Mouse (Mus musculus): Measurements from ENCODE around the gene Rad51b. TPM values are rescaled to one million over a fixed set of nuclear protein-coding genes. Genes with fewer than 3 reads are reported as not detected.
"Not testable (repeated sequence)": the region's sequence is repeated elsewhere in the genome, so short reads cannot be mapped to it uniquely, and the experiment has no call there.

Gene Rad51b
- total and polyA plus RNA-seq, 2 experiments from 2014 or later = 1.4 to 1.8 TPM

- no peak for TF ChIP-seq EP300 (IDR thresholded peaks at IDR 0.05; ENCODE audit: low read depth)
- no peak for TF ChIP-seq CTCF (IDR thresholded peaks at IDR 0.05; ENCODE audit: low read depth)
- H3K9me3 ChIP-seq (replicated peaks; ENCODE audit: control insufficient read depth, low read length) = no peaks in the 10 kb centered on the region
- DNase-seq (ENCODE audit: low spot score) = no peak
- H3K4me1 ChIP-seq (ENCODE audit: control insufficient read depth, insufficient read depth) = no peaks in the 10 kb centered on the region
- ATAC-seq (ENCODE audit: insufficient read depth, low read depth) = no peak
- no peak overlapping the region for H3K4me2 ChIP-seq (ENCODE audit: low read depth, low read length)
- H3K36me3 ChIP-seq (replicated peaks; ENCODE audit: control insufficient read depth, insufficient read depth, low read length) = no peaks in the 10 kb centered on the region
- no peaks in the 10 kb centered on the region for H3K27me3 ChIP-seq (ENCODE audit: control insufficient read depth, insufficient read depth, low read length)
- H3K27ac ChIP-seq (ENCODE audit: low read depth) = no peak overlapping the region
- H3K4me3 ChIP-seq (ENCODE audit: low read depth, low read length) = no peak overlapping the region
- no peak overlapping the region for H3K9ac ChIP-seq (replicated peaks; ENCODE audit: low read depth, low read length)
- 75% methylated on average over 4 of the region's 4 CpGs for WGBS
These were observed 16.6 kb downstream of the Rad51b start for GRCm38 (mm10) chr12:79313721-79314120.

GRCm38 (mm10) chr12:79317339-79317738, 20.3 kb downstream of the Rad51b start:
- Histone ChIP-seq H3K4me3 (ENCODE audit: low read depth, low read length) (no peak overlapping the region), H3K4me2 (ENCODE audit: low read depth, low read length) (no peak overlapping the region), H3K4me1 (ENCODE audit: control insufficient read depth, insufficient read depth) (no peaks in the 10 kb centered on the region), H3K9ac (replicated peaks; ENCODE audit: low read depth, low read length) (no peak overlapping the region), H3K36me3 (replicated peaks; ENCODE audit: control insufficient read depth, insufficient read depth, low read length) (no peaks in the 10 kb centered on the region), H3K27ac (ENCODE audit: low read depth) (no peak overlapping the region), H3K27me3 (ENCODE audit: control insufficient read depth, insufficient read depth, low read length) (no peaks in the 10 kb centered on the region), H3K9me3 (replicated peaks; ENCODE audit: control insufficient read depth, low read length) (no peaks in the 10 kb centered on the region)
- no peak for ATAC-seq (ENCODE audit: insufficient read depth, low read depth)
- WGBS = 83% methylated on average over 5 of the region's 5 CpGs
- TF ChIP-seq CTCF (IDR thresholded peaks at IDR 0.05; ENCODE audit: low read depth) = no peak
- no peak for TF ChIP-seq EP300 (IDR thresholded peaks at IDR 0.05; ENCODE audit: low read depth)
- no peak for DNase-seq (ENCODE audit: low spot score)

GRCm38 (mm10) chr12:79320895-79321294, 23.8 kb downstream of the Rad51b start:
- ATAC-seq (ENCODE audit: insufficient read depth, low read depth) = no peak
- WGBS = 73% methylated on average over 5 of the region's 5 CpGs
- no peaks in the 10 kb centered on the region for H3K4me1 ChIP-seq (ENCODE audit: control insufficient read depth, insufficient read depth)

GRCm38 (mm10) chr12:79322539-79322938, 25.5 kb downstream of the Rad51b start:
- peak; percentile 57 for TF ChIP-seq CTCF (IDR thresholded peaks at IDR 0.05; ENCODE audit: low read depth)
- H3K4me2 ChIP-seq (ENCODE audit: low read depth, low read length); H3K4me1 ChIP-seq (ENCODE audit: control insufficient read depth, insufficient read depth); H3K9me3 ChIP-seq (replicated peaks; ENCODE audit: control insufficient read depth, low read length); H3K4me3 ChIP-seq (ENCODE audit: low read depth, low read length); ATAC-seq (ENCODE audit: insufficient read depth, low read depth); H3K27ac ChIP-seq (ENCODE audit: low read depth); H3K36me3 ChIP-seq (replicated peaks; ENCODE audit: control insufficient read depth, insufficient read depth, low read length); H3K27me3 ChIP-seq (ENCODE audit: control insufficient read depth, insufficient read depth, low read length); H3K9ac ChIP-seq (replicated peaks; ENCODE audit: low read depth, low read length): not testable (repeated sequence)
- peak; percentile 53 for DNase-seq (ENCODE audit: low spot score)
- 42% methylated on average over 2 of the region's 2 CpGs for WGBS

More at GRCm38 (mm10) chr12:79320895-79321294, 23.8 kb downstream of the Rad51b start:
- no peaks in the 10 kb centered on the region for H3K9me3 ChIP-seq (replicated peaks; ENCODE audit: control insufficient read depth, low read length)
- DNase-seq (ENCODE audit: low spot score) = no peak
- no peak for TF ChIP-seq CTCF (IDR thresholded peaks at IDR 0.05; ENCODE audit: low read depth)
- no peak for TF ChIP-seq EP300 (IDR thresholded peaks at IDR 0.05; ENCODE audit: low read depth)
- H3K36me3 ChIP-seq (replicated peaks; ENCODE audit: control insufficient read depth, insufficient read depth, low read length) = no peaks in the 10 kb centered on the region
- no peak overlapping the region for H3K4me3 ChIP-seq (ENCODE audit: low read depth, low read length)
- no peak overlapping the region for H3K27ac ChIP-seq (ENCODE audit: low read depth)
- H3K27me3 ChIP-seq (ENCODE audit: control insufficient read depth, insufficient read depth, low read length) = no peaks in the 10 kb centered on the region
- H3K9ac ChIP-seq (replicated peaks; ENCODE audit: low read depth, low read length) = no peak overlapping the region
- H3K4me2 ChIP-seq (ENCODE audit: low read depth, low read length) = no peak overlapping the region

GRCm38 (mm10) chr12:79326236-79326635, 29.2 kb downstream of the Rad51b start:
- WGBS = 54% methylated on average over 2 of the region's 2 CpGs
- H3K36me3 ChIP-seq (replicated peaks; ENCODE audit: control insufficient read depth, insufficient read depth, low read length) = no peaks in the 10 kb centered on the region

GRCm38 (mm10) chr12:79326745-79327144, 29.7 kb downstream of the Rad51b start:
- Histone ChIP-seq H3K27me3 (ENCODE audit: control insufficient read depth, insufficient read depth, low read length) (no peaks in the 10 kb centered on the region), H3K27ac (ENCODE audit: low read depth) (no peak overlapping the region), H3K36me3 (replicated peaks; ENCODE audit: control insufficient read depth, insufficient read depth, low read length) (no peaks in the 10 kb centered on the region), H3K4me3 (ENCODE audit: low read depth, low read length) (no peak overlapping the region), H3K4me1 (ENCODE audit: control insufficient read depth, insufficient read depth) (no peaks in the 10 kb centered on the region), H3K4me2 (ENCODE audit: low read depth, low read length) (no peak overlapping the region), H3K9ac (replicated peaks; ENCODE audit: low read depth, low read length) (no peak overlapping the region), H3K9me3 (replicated peaks; ENCODE audit: control insufficient read depth, low read length) (no peaks in the 10 kb centered on the region)
- no peak for TF ChIP-seq EP300 (IDR thresholded peaks at IDR 0.05; ENCODE audit: low read depth)
- no peak for TF ChIP-seq CTCF (IDR thresholded peaks at IDR 0.05; ENCODE audit: low read depth)
- 71% methylated on average over 2 of the region's 2 CpGs for WGBS
- no peak for DNase-seq (ENCODE audit: low spot score)
- no peak for ATAC-seq (ENCODE audit: insufficient read depth, low read depth)

More at GRCm38 (mm10) chr12:79326236-79326635, 29.2 kb downstream of the Rad51b start:
- ATAC-seq (ENCODE audit: insufficient read depth, low read depth) (no peak), DNase-seq (ENCODE audit: low spot score) (no peak)
- no peak overlapping the region for H3K4me2 ChIP-seq (ENCODE audit: low read depth, low read length)
- H3K27me3 ChIP-seq (ENCODE audit: control insufficient read depth, insufficient read depth, low read length) = no peaks in the 10 kb centered on the region
- H3K9me3 ChIP-seq (replicated peaks; ENCODE audit: control insufficient read depth, low read length) = no peaks in the 10 kb centered on the region
- H3K27ac ChIP-seq (ENCODE audit: low read depth) = no peak overlapping the region
- H3K4me3 ChIP-seq (ENCODE audit: low read depth, low read length) = no peak overlapping the region
- TF ChIP-seq EP300 (IDR thresholded peaks at IDR 0.05; ENCODE audit: low read depth) = no peak
- TF ChIP-seq CTCF (IDR thresholded peaks at IDR 0.05; ENCODE audit: low read depth) = no peak
- H3K4me1 ChIP-seq (ENCODE audit: control insufficient read depth, insufficient read depth) = no peaks in the 10 kb centered on the region
- H3K9ac ChIP-seq (replicated peaks; ENCODE audit: low read depth, low read length) = no peak overlapping the region
